Mouse (Mus musculus) stomach, embryonic 15.5 days (tissue): ENCODE measurements around the gene Pmvk. TPM values are rescaled to one million over a fixed set of nuclear protein-coding genes. Genes with fewer than 3 reads are reported as not detected.

ENCODE experiments used
- ATAC-seq: fragments of 200-750 bp; cut with Nextera tagmentation; 2 replicates; pipeline ENCODE4 v1.8.0; 2017; ENCODE audit warnings: low read depth, moderate number of reproducible peaks, moderate TSS enrichment; ENCODE audit not compliant: insufficient read depth, low FRiP score
- H3K27ac ChIP-seq: fragments of 300-500 bp; sonication (generic); 2 replicates; pipeline ENCODE4 v1.5.1; 2015; ENCODE audit warnings: mild to moderate bottlenecking, inconsistent platforms
- H3K27me3 ChIP-seq: fragments of 300-500 bp; sonication (generic); replicated peaks from 2 replicates; pipeline ENCODE4 v1.6.1; 2015; ENCODE audit warnings: inconsistent platforms
- H3K36me3 ChIP-seq: fragments of 300-500 bp; sonication (generic); 2 replicates; pipeline ENCODE4 v1.6.1; 2015; ENCODE audit warnings: inconsistent platforms
- H3K4me1 ChIP-seq: fragments of 300-500 bp; sonication (generic); 2 replicates; pipeline ENCODE4 v1.6.1; 2015; ENCODE audit warnings: inconsistent platforms
- H3K4me2 ChIP-seq: fragments of 300-500 bp; sonication (generic); 2 replicates; pipeline ENCODE4 v1.6.1; 2015; ENCODE audit warnings: mild to moderate bottlenecking, inconsistent platforms
- H3K4me3 ChIP-seq: fragments of 300-500 bp; sonication (generic); replicated peaks from 2 replicates; pipeline ENCODE4 v1.5.1; 2015; ENCODE audit warnings: inconsistent platforms
- H3K9ac ChIP-seq: fragments of 300-500 bp; sonication (generic); 2 replicates; pipeline ENCODE4 v1.6.1; 2015; ENCODE audit warnings: inconsistent platforms
- H3K9me3 ChIP-seq: fragments of 300-500 bp; sonication (generic); 2 replicates; pipeline ENCODE4 v1.6.1; 2016; ENCODE audit warnings: inconsistent platforms
- WGBS: fragments of 180-500 bp; shearing (Covaris S2); methylation state at CpG from one replicate; pipeline ENCODE4 v1.1.7; 2015; 5-methylcytosine and 5-hydroxymethylcytosine counted together
- polyA plus RNA-seq: library from polyadenylated mRNA; unstranded; fragments of >200 nt; fragmentation: Nextera tagmentation; extraction: Ambion mirVana; gene quantifications from 2 replicates; pipeline ENCODE4 v1.2.1, GENCODE M21; 2015

The Pmvk gene
- 55.3 and 60.1 TPM in 2 replicates for polyA plus RNA-seq

GRCm38 (mm10) chr3:89454401-89455177, at the start of gene Pmvk:
Gene Pmvk (plus strand): TSS chr3:89454541.
- H3K4me2 ChIP-seq = no peak within 1 kb of the TSS
- ATAC-seq = no peak
- no peak within 1 kb of the TSS for H3K9ac ChIP-seq
- no peak within 1 kb of the TSS for H3K4me3 ChIP-seq
- H3K4me1 ChIP-seq = peaks cover 14% of the 10 kb centered on the region
- WGBS = 51% methylated on average over 10 of the region's 10 CpGs
- no peaks in the 10 kb centered on the region for H3K9me3 ChIP-seq
- H3K27me3 ChIP-seq = no peaks in the 10 kb centered on the region
- no peaks in the 10 kb centered on the region for H3K36me3 ChIP-seq
- no peak within 1 kb of the TSS for H3K27ac ChIP-seq

- Histone ChIP-seq H3K9me3 (no peaks in the 10 kb centered on the region), H3K4me2 (no peak overlapping the region), H3K27ac (no peak overlapping the region), H3K36me3 (peaks cover 21% of the 10 kb centered on the region), H3K27me3 (no peaks in the 10 kb centered on the region), H3K4me3 (no peak overlapping the region), H3K4me1 (peaks cover 5% of the 10 kb centered on the region; the same call in 1 of the 2 replicates), H3K9ac (no peak overlapping the region)
- WGBS = 87% methylated on average over 6 of the region's 6 CpGs
- ATAC-seq = no peak
Observed at GRCm38 (mm10) chr3:89406887-89407286, 47.5 kb upstream of the Pmvk start.

GRCm38 (mm10) chr3:89408448-89408847, 45.9 kb upstream of the Pmvk start:
- Histone ChIP-seq H3K36me3 (peaks cover 11% of the 10 kb centered on the region), H3K4me3 (no peak overlapping the region), H3K4me1 (peaks cover 5% of the 10 kb centered on the region; the same call in 1 of the 2 replicates), H3K27ac (no peak overlapping the region), H3K27me3 (no peaks in the 10 kb centered on the region), H3K4me2 (no peak overlapping the region), H3K9ac (no peak overlapping the region), H3K9me3 (no peaks in the 10 kb centered on the region)
- 62% methylated on average over 16 of the region's 16 CpGs for WGBS
- no peak for ATAC-seq

DNA sequence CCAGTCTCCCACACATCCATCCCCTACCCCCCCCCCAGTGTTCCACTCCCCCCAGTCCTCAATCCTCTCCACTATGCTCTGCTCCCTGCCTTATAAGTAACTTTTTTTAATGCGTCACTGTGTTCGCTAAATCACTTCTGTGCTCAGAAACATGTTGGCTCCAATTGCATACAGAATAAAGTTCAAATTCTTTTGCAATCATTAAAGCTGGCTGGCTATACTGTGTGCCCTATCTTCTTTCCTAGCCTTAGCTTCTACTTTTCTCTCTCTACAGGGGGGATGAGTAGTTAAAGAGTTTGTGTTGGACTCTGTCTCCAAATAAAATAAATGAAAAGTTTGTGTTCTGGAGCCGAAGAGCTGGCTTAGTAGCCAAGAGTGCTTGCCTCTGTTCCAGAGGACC, 44.6 kb upstream of the Pmvk start:
- Histone ChIP-seq H3K4me1 (peaks cover 5% of the 10 kb centered on the region; the same call in 1 of the 2 replicates), H3K27me3 (no peaks in the 10 kb centered on the region), H3K9me3 (no peaks in the 10 kb centered on the region), H3K36me3 (peaks cover 9% of the 10 kb centered on the region), H3K9ac (no peak overlapping the region), H3K4me3 (no peak overlapping the region), H3K4me2 (no peak overlapping the region), H3K27ac (no peak overlapping the region)
- 89% methylated on average over 3 of the region's 3 CpGs for WGBS
- ATAC-seq = no peak

- no peak overlapping the region for H3K27ac ChIP-seq
- WGBS = 78% methylated on average over 10 of the region's 10 CpGs
- peaks cover 20% of the 10 kb centered on the region for H3K36me3 ChIP-seq
- no peak for ATAC-seq
- H3K9ac ChIP-seq = peak overlapping the region; percentile 24; the same call in 1 of the 2 replicates
- peak overlapping the region; percentile 52 for H3K4me3 ChIP-seq
- no peaks in the 10 kb centered on the region for H3K27me3 ChIP-seq
- peak overlapping the region; percentile 52 for H3K4me2 ChIP-seq
- peaks cover 5% of the 10 kb centered on the region; the same call in 1 of the 2 replicates for H3K4me1 ChIP-seq
- no peaks in the 10 kb centered on the region for H3K9me3 ChIP-seq
Observed at GRCm38 (mm10) chr3:89410864-89411263, 43.5 kb upstream of the Pmvk start.

GRCm38 (mm10) chr3:89411490-89412393, 42.6 kb upstream of the Pmvk start, which contains the start of gene Flad1:
Gene Flad1 (minus strand): TSS chr3:89411870.
- 5% methylated on average over 28 of the region's 28 CpGs for WGBS
- Histone ChIP-seq H3K4me2 (peak within 1 kb of the TSS; percentile 52), H3K4me1 (peaks cover 5% of the 10 kb centered on the region; the same call in 1 of the 2 replicates), H3K27me3 (no peaks in the 10 kb centered on the region), H3K27ac (0 out of 2 replicates have a peak within 1 kb of the TSS, but pooled peaks have one; percentile 13), H3K9ac (peak within 1 kb of the TSS; percentile 24; the same call in 1 of the 2 replicates), H3K36me3 (peaks cover 26% of the 10 kb centered on the region), H3K9me3 (no peaks in the 10 kb centered on the region), H3K4me3 (peak within 1 kb of the TSS; percentile 52)
- ATAC-seq = peak; percentile 100

GRCm38 (mm10) chr3:89416158-89416557, 38.2 kb upstream of the Pmvk start:
- no peak overlapping the region for H3K9ac ChIP-seq
- H3K4me3 ChIP-seq = no peak overlapping the region
- peak overlapping the region; percentile 65; the same call in 1 of the 2 replicates for H3K4me2 ChIP-seq
- H3K27me3 ChIP-seq = no peaks in the 10 kb centered on the region
- ATAC-seq = no peak
- H3K27ac ChIP-seq = no peak overlapping the region
- 91% methylated on average over 8 of the region's 8 CpGs for WGBS
- no peaks in the 10 kb centered on the region for H3K9me3 ChIP-seq
- peaks cover 23% of the 10 kb centered on the region for H3K36me3 ChIP-seq
- peaks cover 19% of the 10 kb centered on the region for H3K4me1 ChIP-seq

- ATAC-seq = no peak
- Histone ChIP-seq H3K4me2 (peak overlapping the region; percentile 65), H3K4me3 (peak overlapping the region; percentile 64), H3K27ac (peak overlapping the region; percentile 90), H3K36me3 (peaks cover 23% of the 10 kb centered on the region), H3K9me3 (no peaks in the 10 kb centered on the region), H3K27me3 (no peaks in the 10 kb centered on the region), H3K9ac (peak overlapping the region; percentile 53), H3K4me1 (peaks cover 29% of the 10 kb centered on the region)
- 13% methylated on average over 2 of the region's 2 CpGs for WGBS
Observed at GRCm38 (mm10) chr3:89417131-89417530, 37.2 kb upstream of the Pmvk start.

- WGBS = under 1% methylated on average over 20 of the region's 20 CpGs
Observed at GRCm38 (mm10) chr3:89417840-89418169, 36.5 kb upstream of the Pmvk start.

GRCm38 (mm10) chr3:89418170-89418860, 36.0 kb upstream of the Pmvk start, which contains the start of the genes Cks1b and Shc1:
Gene Cks1b (minus strand): TSS chr3:89418383.
Gene Shc1 (plus strand): TSS chr3:89418443.
- Histone ChIP-seq H3K4me2 (peak within 1 kb of the TSS; percentile 65), H3K4me3 (peak within 1 kb of the TSS; percentile 64), H3K27me3 (no peaks in the 10 kb centered on the region), H3K9ac (peak within 1 kb of the TSS; percentile 53), H3K36me3 (peaks cover 23% of the 10 kb centered on the region), H3K4me1 (peaks cover 37% of the 10 kb centered on the region), H3K27ac (peak within 1 kb of the TSS; percentile 99), H3K9me3 (no peaks in the 10 kb centered on the region)
- ATAC-seq = peak; percentile 92
- WGBS = under 1% methylated on average over 39 of the region's 39 CpGs

More at GRCm38 (mm10) chr3:89417840-89418169, 36.5 kb upstream of the Pmvk start:
- Histone ChIP-seq H3K27ac (peak overlapping the region; percentile 90), H3K4me3 (peak overlapping the region; percentile 64), H3K27me3 (no peaks in the 10 kb centered on the region), H3K36me3 (peaks cover 23% of the 10 kb centered on the region), H3K9ac (peak overlapping the region; percentile 53), H3K9me3 (no peaks in the 10 kb centered on the region), H3K4me2 (peak overlapping the region; percentile 65), H3K4me1 (peaks cover 32% of the 10 kb centered on the region)
- ATAC-seq = peak; percentile 8

DNA sequence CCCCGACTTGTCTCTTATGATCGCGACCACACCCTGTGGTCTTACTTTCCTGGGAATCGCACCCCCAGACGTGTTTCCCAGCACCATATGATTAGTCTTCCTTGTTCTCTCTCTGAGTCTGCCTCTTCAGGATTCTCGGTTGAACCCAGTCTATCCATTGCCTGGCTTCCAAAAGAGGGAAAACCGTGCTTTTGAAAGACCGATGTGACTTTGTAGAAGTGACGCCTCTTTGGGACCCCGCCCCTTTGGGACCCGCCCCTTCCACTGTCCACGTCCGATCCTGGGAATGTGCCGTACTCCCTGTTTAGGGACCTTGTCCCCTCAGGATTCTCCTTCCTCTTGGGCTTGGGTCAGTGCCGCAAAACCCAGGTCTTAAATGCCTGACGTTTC, 35.5 kb upstream of the Pmvk start:
- Histone ChIP-seq H3K36me3 (peaks cover 21% of the 10 kb centered on the region), H3K9me3 (no peaks in the 10 kb centered on the region), H3K27ac (peak overlapping the region; percentile 99), H3K9ac (peak overlapping the region; percentile 46), H3K4me2 (peak overlapping the region; percentile 64), H3K4me1 (peaks cover 42% of the 10 kb centered on the region), H3K4me3 (peak overlapping the region; percentile 64), H3K27me3 (no peaks in the 10 kb centered on the region)
- ATAC-seq = peak; percentile 13; the same call in 1 of the 2 replicates
- WGBS = under 1% methylated on average over 16 of the region's 16 CpGs
